Mouse (Mus musculus) heart, adult 2 months (tissue): ENCODE measurements at regions not wholly inside any gene's neighbourhood (a gene's known extent, or its start where the extent isn't known, plus 50 kb on each side); places are given as distances from the start of the nearest gene placed in this dataset.

Experiments
- DNase-seq, 2 experiments: peaks; one replicate each; pipeline ENCODE4 v3.0.0; 2021
- H3K27ac ChIP-seq: fragments of 200-600 bp; 2 replicates; pipeline ENCODE4 v1.8.1; 2022
- H3K27me3 ChIP-seq: fragments of 200-500 bp; 2 replicates; pipeline ENCODE4 v1.6.1; 2012; ENCODE audit warnings: mild to moderate bottlenecking, low read length, inconsistent platforms, mixed read lengths; ENCODE audit not compliant: control insufficient read depth, insufficient read depth
- H3K36me3 ChIP-seq: fragments of 200-500 bp; 2 replicates; pipeline ENCODE4 v1.6.1; 2012; ENCODE audit warnings: low read length, inconsistent platforms; ENCODE audit not compliant: control insufficient read depth, insufficient read depth
- H3K4me1 ChIP-seq: fragments of 200-500 bp; 2 replicates; pipeline ENCODE4 v1.6.1; 2011; ENCODE audit warnings: low read length; ENCODE audit not compliant: control insufficient read depth, insufficient read depth
- H3K4me3 ChIP-seq: fragments of 200-600 bp; 2 replicates; pipeline ENCODE4 v1.8.1; 2022
- H3K79me2 ChIP-seq: fragments of 200-500 bp; replicated peaks from 2 replicates; pipeline ENCODE4 v1.6.1; 2012; ENCODE audit warnings: mild to moderate bottlenecking, inconsistent platforms, low read length, moderate library complexity, mixed read lengths; ENCODE audit not compliant: control insufficient read depth, insufficient read depth
- H3K9ac ChIP-seq: fragments of 200-500 bp; 2 replicates; pipeline ENCODE4 v1.6.1; 2012; ENCODE audit warnings: low read depth, mild to moderate bottlenecking, control low read depth, inconsistent platforms, low read length, mixed read lengths
- CTCF ChIP-seq: fragments of 200-600 bp; IDR thresholded peaks from 2 replicates; pipeline ENCODE4 v1.8.1; 2022; ENCODE audit warnings: antibody characterized with exemption, mild to moderate bottlenecking, moderate library complexity
- EP300 ChIP-seq: fragments of 200-500 bp; IDR thresholded peaks from 2 replicates; pipeline ENCODE4 v1.6.1; 2011; ENCODE audit warnings: low read depth, low read length, control low read depth; ENCODE audit not compliant: insufficient read depth
- POLR2A ChIP-seq: fragments of 200-500 bp; IDR thresholded peaks from 2 replicates; pipeline ENCODE4 v1.6.1; 2011; ENCODE audit warnings: mild to moderate bottlenecking, low read depth, low read length, control low read depth; ENCODE audit not compliant: insufficient read depth
- WGBS: fragments of 180-500 bp; shearing (Covaris S2); methylation state at CpG from one replicate; pipeline ENCODE4 v1.1.7; 2018; 5-methylcytosine and 5-hydroxymethylcytosine counted together
- intact Hi-C: fragments of 180-260 bp; cut with DNase I; formaldehyde crosslinking; loops from one replicate; pipeline ENCODE4 v1.15.1; 2025

GRCm38 (mm10) chr3:62215806-62216205 is 122.3 kb upstream of the Arhgef26 start:
- Histone ChIP-seq H3K9ac (no peak overlapping the region), H3K4me3 (no peak overlapping the region), H3K4me1 (no peaks in the 10 kb centered on the region), H3K79me2 (no peaks in the 10 kb centered on the region), H3K36me3 (no peaks in the 10 kb centered on the region), H3K27me3 (no peaks in the 10 kb centered on the region), H3K27ac (no peak overlapping the region)
- peak in 1 of 2 experiments; percentile 22 for DNase-seq
- TF ChIP-seq EP300 = no peak
- TF ChIP-seq CTCF = peak; percentile 76
- intact Hi-C loops = loop anchor here (5.0 kb wide), 1 partner anchor 241 kb away; no protein-coding TSS in a partner anchor

GRCm38 (mm10) chr3:62217335-62217734 is 120.8 kb upstream of the Arhgef26 start:
- intact Hi-C loops = loop anchor here (5.0 kb wide), 1 partner anchor 240 kb away; no protein-coding TSS in a partner anchor
- H3K9ac ChIP-seq = no peak overlapping the region
- no peak for TF ChIP-seq CTCF
- no peak for TF ChIP-seq POLR2A
- no peak for TF ChIP-seq EP300
- no peak for DNase-seq
- H3K79me2 ChIP-seq = no peaks in the 10 kb centered on the region
- no peaks in the 10 kb centered on the region for H3K36me3 ChIP-seq
- no peaks in the 10 kb centered on the region for H3K27me3 ChIP-seq
- no peaks in the 10 kb centered on the region for H3K4me1 ChIP-seq
- H3K4me3 ChIP-seq = no peak overlapping the region
- 72% methylated on average over 1 of the region's 1 CpGs for WGBS
- no peak overlapping the region for H3K27ac ChIP-seq

GRCm38 (mm10) chr3:62227697-62228096 is 110.4 kb upstream of the Arhgef26 start:
- TF ChIP-seq CTCF (no peak), EP300 (no peak), POLR2A (no peak)
- H3K4me3 ChIP-seq = no peak overlapping the region
- no peaks in the 10 kb centered on the region for H3K27me3 ChIP-seq
- WGBS = 60% methylated on average over 2 of the region's 2 CpGs
- H3K9ac ChIP-seq = no peak overlapping the region
- no peak overlapping the region for H3K27ac ChIP-seq
- H3K4me1 ChIP-seq = no peaks in the 10 kb centered on the region
- intact Hi-C loops = no loop called here
- H3K36me3 ChIP-seq = no peaks in the 10 kb centered on the region
- no peak for DNase-seq
- H3K79me2 ChIP-seq = no peaks in the 10 kb centered on the region

- Histone ChIP-seq H3K9ac (no peak overlapping the region), H3K27me3 (no peaks in the 10 kb centered on the region), H3K27ac (no peak overlapping the region), H3K79me2 (no peaks in the 10 kb centered on the region), H3K4me3 (no peak overlapping the region), H3K4me1 (no peaks in the 10 kb centered on the region), H3K36me3 (no peaks in the 10 kb centered on the region)
- WGBS = 63% methylated on average over 3 of the region's 3 CpGs
- no peak for DNase-seq
- TF ChIP-seq POLR2A = no peak
- TF ChIP-seq CTCF = no peak
- no peak for TF ChIP-seq EP300
- intact Hi-C loops = no loop called here
Measured at GRCm38 (mm10) chr3:62228156-62228555, 110.0 kb upstream of the Arhgef26 start.

GRCm38 (mm10) chr3:62241031-62241430 is 97.1 kb upstream of the Arhgef26 start:
- Histone ChIP-seq H3K9ac (no peak overlapping the region), H3K4me3 (no peak overlapping the region), H3K27me3 (no peaks in the 10 kb centered on the region), H3K79me2 (no peaks in the 10 kb centered on the region), H3K27ac (no peak overlapping the region), H3K4me1 (no peaks in the 10 kb centered on the region), H3K36me3 (no peaks in the 10 kb centered on the region)
- no peak for DNase-seq
- WGBS = 58% methylated on average over 3 of the region's 3 CpGs
- intact Hi-C loops = no loop called here
- TF ChIP-seq CTCF (no peak), EP300 (no peak), POLR2A (no peak)

- intact Hi-C loops = no loop called here
- WGBS = 56% methylated on average over 4 of the region's 4 CpGs
- H3K36me3 ChIP-seq = no peaks in the 10 kb centered on the region
- no peak for TF ChIP-seq CTCF
- TF ChIP-seq EP300 = no peak
- no peak for TF ChIP-seq POLR2A
- DNase-seq = no peak
- no peaks in the 10 kb centered on the region for H3K79me2 ChIP-seq
- no peaks in the 10 kb centered on the region for H3K27me3 ChIP-seq
- no peak overlapping the region for H3K4me3 ChIP-seq
- H3K4me1 ChIP-seq = no peaks in the 10 kb centered on the region
- no peak overlapping the region for H3K27ac ChIP-seq
- no peak overlapping the region for H3K9ac ChIP-seq
Measured at GRCm38 (mm10) chr3:62271703-62272102, 66.4 kb upstream of the Arhgef26 start.

GRCm38 (mm10) chr3:62278279-62278678 is 59.9 kb upstream of the Arhgef26 start:
- no peak for DNase-seq
- Histone ChIP-seq H3K4me3 (no peak overlapping the region), H3K79me2 (no peaks in the 10 kb centered on the region), H3K27me3 (no peaks in the 10 kb centered on the region), H3K9ac (no peak overlapping the region), H3K4me1 (no peaks in the 10 kb centered on the region), H3K36me3 (no peaks in the 10 kb centered on the region), H3K27ac (no peak overlapping the region)
- WGBS = 63% methylated on average over 3 of the region's 3 CpGs
- TF ChIP-seq POLR2A (no peak), EP300 (no peak), CTCF (no peak)
- intact Hi-C loops = no loop called here
